Mouse (Mus musculus) heart, adult 2 months (tissue): ENCODE measurements around the gene Traf4. TPM values are rescaled to one million over a fixed set of nuclear protein-coding genes. Genes with fewer than 3 reads are reported as not detected.

ENCODE experiments used
- DNase-seq, 2 experiments: peaks; one replicate each; pipeline ENCODE4 v3.0.0; 2021
- H3K27ac ChIP-seq: fragments of 200-600 bp; 2 replicates; pipeline ENCODE4 v1.8.1; 2022
- H3K27me3 ChIP-seq: fragments of 200-500 bp; 2 replicates; pipeline ENCODE4 v1.6.1; 2012; ENCODE audit warnings: mild to moderate bottlenecking, low read length, inconsistent platforms, mixed read lengths; ENCODE audit not compliant: control insufficient read depth, insufficient read depth
- H3K36me3 ChIP-seq: fragments of 200-500 bp; 2 replicates; pipeline ENCODE4 v1.6.1; 2012; ENCODE audit warnings: low read length, inconsistent platforms; ENCODE audit not compliant: control insufficient read depth, insufficient read depth
- H3K4me1 ChIP-seq: fragments of 200-500 bp; 2 replicates; pipeline ENCODE4 v1.6.1; 2011; ENCODE audit warnings: low read length; ENCODE audit not compliant: control insufficient read depth, insufficient read depth
- H3K4me3 ChIP-seq: fragments of 200-600 bp; 2 replicates; pipeline ENCODE4 v1.8.1; 2022
- H3K79me2 ChIP-seq: fragments of 200-500 bp; replicated peaks from 2 replicates; pipeline ENCODE4 v1.6.1; 2012; ENCODE audit warnings: mild to moderate bottlenecking, inconsistent platforms, low read length, moderate library complexity, mixed read lengths; ENCODE audit not compliant: control insufficient read depth, insufficient read depth
- H3K9ac ChIP-seq: fragments of 200-500 bp; 2 replicates; pipeline ENCODE4 v1.6.1; 2012; ENCODE audit warnings: low read depth, mild to moderate bottlenecking, control low read depth, inconsistent platforms, low read length, mixed read lengths
- CTCF ChIP-seq: fragments of 200-600 bp; IDR thresholded peaks from 2 replicates; pipeline ENCODE4 v1.8.1; 2022; ENCODE audit warnings: antibody characterized with exemption, mild to moderate bottlenecking, moderate library complexity
- EP300 ChIP-seq: fragments of 200-500 bp; IDR thresholded peaks from 2 replicates; pipeline ENCODE4 v1.6.1; 2011; ENCODE audit warnings: low read depth, low read length, control low read depth; ENCODE audit not compliant: insufficient read depth
- POLR2A ChIP-seq: fragments of 200-500 bp; IDR thresholded peaks from 2 replicates; pipeline ENCODE4 v1.6.1; 2011; ENCODE audit warnings: mild to moderate bottlenecking, low read depth, low read length, control low read depth; ENCODE audit not compliant: insufficient read depth
- WGBS: fragments of 180-500 bp; shearing (Covaris S2); methylation state at CpG from one replicate; pipeline ENCODE4 v1.1.7; 2018; 5-methylcytosine and 5-hydroxymethylcytosine counted together
- intact Hi-C: fragments of 180-260 bp; cut with DNase I; formaldehyde crosslinking; loops from one replicate; pipeline ENCODE4 v1.15.1; 2025
- polyA plus RNA-seq: library from polyadenylated mRNA; depleted of rRNA; stranded (reverse); fragments of >200 nt; gene quantifications from 2 replicates; pipeline ENCODE4 v1.2.3, GENCODE M21; 2012
- total RNA-seq, 2 experiments: library from RNA; stranded (reverse); gene quantifications; 2 replicates each; pipeline ENCODE4 v1.2.3; 2021

Gene Traf4
- total and polyA plus RNA-seq, 3 experiments: 3.7 to 13.4 (median 6.0) TPM

DNA sequence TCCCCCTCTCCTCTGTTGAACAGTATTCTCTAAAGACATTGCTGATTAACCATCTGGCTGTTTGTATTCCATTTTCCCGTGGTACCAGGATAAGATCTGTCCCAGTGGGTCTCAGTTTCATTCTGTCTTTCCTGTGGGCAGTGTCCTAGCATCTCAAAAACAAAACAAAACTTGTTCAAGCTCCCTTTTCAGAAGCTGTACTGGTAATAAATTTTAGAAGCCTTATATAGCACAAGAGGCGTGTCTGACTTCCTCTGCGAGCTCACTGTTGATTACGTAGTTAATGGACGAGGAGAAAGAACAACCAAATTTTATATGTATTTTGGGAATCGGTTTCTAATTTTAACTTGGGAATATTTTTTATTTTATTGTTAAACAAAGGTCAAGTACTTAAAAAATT lies 39.7 kb downstream of the Traf4 start:
- intact Hi-C loops: no loop called here
- Histone ChIP-seq H3K36me3 (peaks cover 14% of the 10 kb centered on the region), H3K4me3 (no peak overlapping the region), H3K27me3 (no peaks in the 10 kb centered on the region), H3K27ac (no peak overlapping the region), H3K4me1 (peaks cover 20% of the 10 kb centered on the region), H3K9ac (no peak overlapping the region), H3K79me2 (peaks cover 10% of the 10 kb centered on the region)
- TF ChIP-seq POLR2A: no peak
- no peak for TF ChIP-seq EP300
- no peak for DNase-seq
- 31% methylated on average over 6 of the region's 6 CpGs for WGBS

DNA sequence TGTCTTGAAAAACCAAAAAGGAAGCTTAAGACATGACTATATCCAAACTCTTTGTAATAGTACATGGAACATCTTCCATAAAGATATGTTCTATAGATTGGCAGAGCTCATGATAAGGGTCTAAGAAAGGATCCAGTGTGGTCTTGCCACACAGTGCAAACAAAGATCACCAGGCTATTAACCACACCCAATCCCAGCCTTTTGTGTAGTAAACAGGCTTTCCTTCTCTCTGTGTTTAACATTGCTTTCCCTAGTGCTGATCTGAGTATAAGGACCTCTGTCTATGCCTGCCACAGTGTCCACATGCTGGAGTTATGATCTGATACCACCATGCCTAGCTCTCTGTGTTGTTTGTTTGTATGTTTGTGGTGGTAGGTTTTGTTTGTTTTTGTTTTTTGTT lies 41.6 kb downstream of the Traf4 start:
- H3K4me1 ChIP-seq: peaks cover 28% of the 10 kb centered on the region
- H3K4me3 ChIP-seq: no peak overlapping the region
- peaks cover 25% of the 10 kb centered on the region for H3K36me3 ChIP-seq
- intact Hi-C loops: no loop called here
- H3K27ac ChIP-seq: no peak overlapping the region
- no peaks in the 10 kb centered on the region for H3K27me3 ChIP-seq
- no peak for TF ChIP-seq EP300
- no peak for TF ChIP-seq POLR2A
- no peak for TF ChIP-seq CTCF
- no peak overlapping the region for H3K9ac ChIP-seq
- peaks cover 11% of the 10 kb centered on the region for H3K79me2 ChIP-seq
- no peak for DNase-seq

DNA sequence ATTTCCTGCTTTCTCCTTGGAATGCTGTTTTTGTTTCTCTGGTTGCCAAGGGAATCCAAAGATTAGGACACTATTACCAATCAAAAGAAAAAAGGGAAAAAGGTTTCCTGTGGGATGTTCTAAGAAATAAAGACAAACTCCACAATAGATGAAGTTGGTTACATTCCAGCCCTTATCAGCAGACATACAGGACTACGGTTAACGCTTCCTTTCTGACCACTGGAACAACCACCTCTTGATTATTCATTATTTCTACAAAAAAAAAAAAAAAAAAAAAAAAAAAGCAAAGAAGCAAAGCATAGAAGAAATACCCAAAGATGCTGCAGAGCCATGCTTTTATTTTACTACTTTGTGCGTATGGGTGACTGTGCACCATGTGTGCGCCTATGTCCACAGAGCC lies 42.6 kb downstream of the Traf4 start:
- H3K9ac ChIP-seq: no peak overlapping the region
- intact Hi-C loops: no loop called here
- peaks cover 28% of the 10 kb centered on the region for H3K4me1 ChIP-seq
- no peak for TF ChIP-seq POLR2A
- no peak for TF ChIP-seq EP300
- TF ChIP-seq CTCF: no peak
- DNase-seq: no peak
- H3K27me3 ChIP-seq: no peaks in the 10 kb centered on the region
- no peak overlapping the region for H3K4me3 ChIP-seq
- 49% methylated on average over 4 of the region's 4 CpGs for WGBS
- H3K36me3 ChIP-seq: peaks cover 25% of the 10 kb centered on the region
- H3K79me2 ChIP-seq: peaks cover 11% of the 10 kb centered on the region
- H3K27ac ChIP-seq: no peak overlapping the region

DNA sequence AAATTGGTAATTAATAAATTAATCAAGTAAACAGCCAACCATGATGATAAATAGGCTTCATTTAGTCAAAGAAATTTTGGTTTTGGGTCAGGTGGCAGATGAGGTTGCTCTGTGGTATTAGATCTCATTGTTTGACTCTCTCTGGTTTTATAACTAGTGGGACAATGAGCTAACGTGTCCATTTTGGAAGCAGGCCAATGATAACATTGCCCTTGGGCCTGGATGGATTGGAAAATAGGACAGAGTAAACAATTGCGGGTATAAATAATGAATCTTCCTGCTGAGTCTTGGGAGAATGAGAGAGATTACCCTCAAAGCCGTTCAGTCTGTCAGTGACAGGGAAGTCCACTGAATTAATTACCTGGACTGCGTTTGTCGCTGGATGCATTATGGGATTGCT lies 44.2 kb downstream of the Traf4 start:
- Histone ChIP-seq H3K79me2 (peaks cover 4% of the 10 kb centered on the region), H3K27me3 (no peaks in the 10 kb centered on the region), H3K4me1 (peaks cover 19% of the 10 kb centered on the region), H3K4me3 (no peak overlapping the region), H3K36me3 (peaks cover 26% of the 10 kb centered on the region), H3K27ac (peak overlapping the region; percentile 36), H3K9ac (no peak overlapping the region)
- intact Hi-C loops: no loop called here
- no peak for TF ChIP-seq POLR2A
- TF ChIP-seq EP300: no peak
- no peak for TF ChIP-seq CTCF
- DNase-seq: no peak
- 20% methylated on average over 5 of the region's 5 CpGs for WGBS

DNA sequence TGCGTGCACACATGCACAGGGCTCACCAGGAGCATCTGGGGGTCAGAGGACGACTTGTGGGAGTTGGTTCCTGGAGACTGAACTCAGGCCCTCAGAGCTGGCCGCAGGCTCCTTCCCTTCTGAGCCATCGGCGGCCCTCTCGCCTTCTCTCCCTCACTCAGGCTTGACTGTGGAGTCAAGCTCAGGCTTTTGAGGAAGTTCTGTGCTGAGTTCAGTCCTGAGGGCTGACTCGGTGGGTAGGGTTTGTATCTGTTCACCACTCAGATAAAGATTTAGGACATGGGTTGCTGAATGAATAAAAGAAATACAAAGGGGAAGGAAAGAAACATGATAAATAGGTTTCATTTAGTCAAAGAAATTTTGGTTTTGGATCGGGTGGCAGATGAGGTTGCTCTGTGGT lies 45.5 kb downstream of the Traf4 start:
- no peak for TF ChIP-seq CTCF
- no peak for TF ChIP-seq POLR2A
- TF ChIP-seq EP300: no peak
- H3K36me3 ChIP-seq: peaks cover 26% of the 10 kb centered on the region

DNA sequence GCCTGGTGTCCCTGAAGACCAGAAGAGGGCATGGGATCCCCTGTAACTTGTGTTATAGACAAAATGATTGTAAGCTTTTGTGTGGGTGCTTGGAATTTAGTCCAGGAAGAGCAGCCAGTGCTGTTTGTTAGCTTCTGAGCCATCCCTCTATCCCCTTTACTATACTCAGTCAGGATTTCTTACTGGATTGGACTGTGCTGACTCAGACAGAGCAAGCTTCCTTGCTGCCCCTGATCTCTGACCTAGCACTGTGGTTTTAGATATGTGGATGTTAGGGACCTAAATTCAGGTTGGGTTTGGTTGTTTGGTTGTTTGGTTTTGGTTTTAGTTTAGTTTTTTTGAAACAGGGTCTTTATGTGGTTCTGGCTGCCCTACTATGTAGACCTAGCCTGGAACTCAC lies 46.9 kb downstream of the Traf4 start:
- intact Hi-C loops: no loop called here

More for the DNA sequence above, 45.5 kb downstream of the Traf4 start:
- WGBS: 23% methylated on average over 8 of the region's 8 CpGs
- no peaks in the 10 kb centered on the region for H3K27me3 ChIP-seq
- peaks cover 7% of the 10 kb centered on the region for H3K79me2 ChIP-seq
- H3K9ac ChIP-seq: peak overlapping the region; percentile 28; the same call in 1 of the 2 replicates
- intact Hi-C loops: no loop called here
- H3K27ac ChIP-seq: no peak overlapping the region; the same call in 1 of the 2 replicates
- no peak for DNase-seq
- peaks cover 17% of the 10 kb centered on the region for H3K4me1 ChIP-seq
- no peak overlapping the region for H3K4me3 ChIP-seq

More for the DNA sequence above, 46.9 kb downstream of the Traf4 start:
- Histone ChIP-seq H3K27me3 (no peaks in the 10 kb centered on the region), H3K4me1 (peaks cover 19% of the 10 kb centered on the region), H3K27ac (no peak overlapping the region), H3K9ac (no peak overlapping the region), H3K36me3 (peaks cover 27% of the 10 kb centered on the region), H3K79me2 (peaks cover 7% of the 10 kb centered on the region), H3K4me3 (no peak overlapping the region)
- no peak for TF ChIP-seq EP300
- no peak for TF ChIP-seq CTCF
- no peak for TF ChIP-seq POLR2A
- DNase-seq: no peak
